Mouse (Mus musculus) kidney, adult 2 months (tissue): ENCODE results near the gene Hist1h2bc.

Experiments used
- CTCF ChIP-seq: fragments of 200-500 bp; conservative IDR thresholded peaks from 2 replicates; pipeline ENCODE4 v1.5.1; 2011; ENCODE audit warnings: low read depth, mild to moderate bottlenecking, control low read depth, low read length, moderate library complexity, mixed read lengths; ENCODE audit not compliant: insufficient read depth, insufficient read length
- POLR2A ChIP-seq: fragments of 200-500 bp; IDR thresholded peaks from one replicate; pipeline ENCODE4 v1.6.1; 2011; ENCODE audit warnings: low read depth, low read length, control low read depth

DNA sequence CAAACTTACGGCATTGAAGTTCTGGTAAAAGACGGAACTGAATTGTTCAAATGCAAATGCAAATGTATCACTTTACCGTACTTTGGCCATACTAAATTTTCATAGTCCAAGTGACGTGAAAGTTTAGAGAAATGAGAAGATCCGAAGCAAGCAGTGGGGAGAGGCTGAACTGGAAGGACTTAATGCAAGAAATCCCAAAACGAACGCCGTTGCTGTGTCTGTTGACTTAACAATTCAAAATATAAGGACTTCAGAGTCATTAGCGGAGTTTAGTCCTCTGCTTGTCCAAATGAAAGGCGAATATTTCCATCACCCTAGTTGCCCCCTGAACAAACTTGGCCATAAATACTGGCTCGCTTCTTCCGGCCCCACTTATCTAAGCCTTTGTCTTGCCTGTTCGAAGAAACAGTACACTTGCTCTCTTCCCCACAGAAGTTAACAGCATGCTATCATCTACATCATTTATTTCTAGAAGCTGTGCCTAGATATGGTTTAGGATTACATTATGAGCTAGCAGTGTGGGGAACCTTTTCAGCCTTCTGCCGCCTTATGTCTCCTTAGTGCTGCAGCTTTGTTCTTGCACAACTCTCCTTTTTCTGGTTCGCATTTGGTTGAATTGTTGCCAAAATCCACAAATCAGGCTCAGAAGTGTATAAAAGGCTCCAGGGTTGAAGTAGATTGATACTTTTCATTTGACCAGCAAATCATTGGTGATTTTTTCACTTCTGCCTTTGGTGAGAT lies 1.3 kb downstream of the Hist1h2bc start:
- no peak for TF ChIP-seq CTCF
- no peak for TF ChIP-seq POLR2A
